Mouse (Mus musculus) WW6 (cell line): ENCODE results near the gene Macc1.

Experiments used
- DNase-seq: peaks from one replicate; pipeline ENCODE4 v3.0.0-alpha.2; 2013; ENCODE audit warnings: low read depth, low spot score

Gene Macc1

GRCm38 (mm10) chr12:119483922-119484631, 170.0 kb downstream of the Macc1 start:
- no peak for DNase-seq

- no peak for DNase-seq
These were observed 197.1 kb downstream of the Macc1 start for GRCm38 (mm10) chr12:119511145-119511544.
